Mouse (Mus musculus) ES-E14 (cell line): ENCODE results near the gene Gm765. TPM values are rescaled to one million over a fixed set of nuclear protein-coding genes. Genes with fewer than 3 reads are reported as not detected.

Experiments used
- DNase-seq: peaks from one replicate; pipeline ENCODE4 v3.0.0-alpha.2; 2013; ENCODE audit warnings: low read depth, low spot score
- H3K27ac ChIP-seq: 2 replicates; pipeline ENCODE4 v1.5.1; 2012; ENCODE audit warnings: low read depth, mild to moderate bottlenecking, low read length, moderate library complexity, mixed read lengths; ENCODE audit not compliant: poor library complexity, insufficient read depth, severe bottlenecking
- H3K36me3 ChIP-seq: 2 replicates; pipeline ENCODE4 v1.6.1; 2012; ENCODE audit warnings: mild to moderate bottlenecking, low read length, moderate library complexity, mixed read lengths; ENCODE audit not compliant: control insufficient read depth, poor library complexity, insufficient read depth, severe bottlenecking
- H3K4me1 ChIP-seq, 2 experiments: fragments of 150-350 bp in 1 of 2; sonication (generic) in 1 of 2; 2 replicates each; pipeline ENCODE4 v1.6.1; 2012; ENCODE audit warnings: low read length in 2 of 2, mild to moderate bottlenecking in 1 of 2, mixed read lengths in 1 of 2; ENCODE audit not compliant: control insufficient read depth in 2 of 2, insufficient read depth in 2 of 2, poor library complexity in 1 of 2
- H3K4me3 ChIP-seq, 2 experiments: fragments of 150-350 bp in 1 of 2; sonication (generic) in 1 of 2; 2 replicates each; pipeline ENCODE4 v1.5.1; 2012; ENCODE audit warnings: low read length in 2 of 2, low read depth in 1 of 2, mild to moderate bottlenecking in 1 of 2, mixed read lengths in 1 of 2; ENCODE audit not compliant: insufficient read depth in 1 of 2, poor library complexity in 1 of 2, severe bottlenecking in 1 of 2
- H3K9ac ChIP-seq: 2 replicates; pipeline ENCODE4 v1.6.1; 2012; ENCODE audit warnings: low read depth, mild to moderate bottlenecking, low read length, mixed read lengths; ENCODE audit not compliant: poor library complexity, insufficient read depth, severe bottlenecking
- H3K9me3 ChIP-seq: fragments of 150-350 bp; sonication (generic); 2 replicates; pipeline ENCODE4 v1.6.1; 2012; ENCODE audit warnings: low read depth, mild to moderate bottlenecking, low read length; ENCODE audit not compliant: control insufficient read depth, insufficient read depth
- CHD2 ChIP-seq: IDR thresholded peaks from 2 replicates; pipeline ENCODE4 v1.6.1; 2014; ENCODE audit warnings: mild to moderate bottlenecking, low read depth, low read length, inconsistent platforms
- HCFC1 ChIP-seq: IDR thresholded peaks from 2 replicates; pipeline ENCODE4 v1.6.1; 2012; ENCODE audit warnings: low read length, inconsistent platforms, borderline replicate concordance; ENCODE audit not compliant: insufficient read depth
- MAFK ChIP-seq: IDR thresholded peaks from 2 replicates; pipeline ENCODE4 v1.6.1; 2014; ENCODE audit warnings: mild to moderate bottlenecking, low read depth, low read length, inconsistent platforms; ENCODE audit not compliant: insufficient read depth
- ZC3H11A ChIP-seq: IDR thresholded peaks from 2 replicates; pipeline ENCODE4 v1.6.1; 2012; ENCODE audit warnings: low read depth, mild to moderate bottlenecking, inconsistent platforms, low read length, borderline replicate concordance
- ZNF384 ChIP-seq: IDR thresholded peaks from 2 replicates; pipeline ENCODE4 v1.6.1; 2012; ENCODE audit warnings: low read depth, low read length, inconsistent platforms
- in situ Hi-C, 2 experiments: fragments of 600-800 bp; cut with MboI; formaldehyde crosslinking; loops; one replicate each; pipeline ENCODE4 v1.15.1; 2025; ENCODE audit warnings: low sequenced_read_pairs in 2 of 2, inconsistent platforms in 1 of 2; ENCODE audit not compliant: unreplicated experiment in 2 of 2
- total RNA-seq: library from RNA; depleted of rRNA; stranded (reverse); fragments of 300-350 nt; gene quantifications from 2 replicates; pipeline ENCODE4 v1.2.3, GENCODE M21; 2012

The Gm765 gene
- total RNA-seq, 1 experiment = not detected

DNA sequence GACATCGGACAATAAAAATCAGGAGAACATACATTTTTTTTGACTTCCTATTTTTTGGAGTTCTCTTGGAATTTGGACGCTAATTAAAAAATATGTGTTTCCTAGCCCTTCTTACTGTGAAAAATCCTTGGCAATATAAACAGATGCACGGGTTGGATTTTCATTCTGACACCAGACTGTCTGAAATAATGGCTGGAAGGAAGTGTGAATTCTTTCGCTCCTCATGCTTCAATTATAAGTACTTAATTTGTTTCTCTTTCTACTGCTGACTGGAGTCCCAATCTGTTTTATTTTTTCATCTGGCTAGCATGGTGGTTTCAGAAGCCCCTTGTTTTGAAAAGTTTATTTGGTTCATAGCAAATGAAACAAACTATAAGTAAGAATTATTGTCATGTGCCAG lies 59.8 kb downstream of the Gm765 start:
- Histone ChIP-seq H3K36me3 (no peaks in the 10 kb centered on the region), H3K4me1 (no peaks in the 10 kb centered on the region), H3K27ac (no peak overlapping the region), H3K9ac (no peak overlapping the region), H3K9me3 (no peaks in the 10 kb centered on the region), H3K4me3 (no peak overlapping the region)
- no peak for DNase-seq
- TF ChIP-seq CHD2 = no peak
- in situ Hi-C loops = no loop called here

GRCm38 (mm10) chr6:98271553-98271952 lies 71.0 kb downstream of the Gm765 start:
- Histone ChIP-seq H3K9me3 (no peaks in the 10 kb centered on the region), H3K27ac (no peak overlapping the region), H3K4me1 (no peaks in the 10 kb centered on the region), H3K4me3 (no peak overlapping the region), H3K9ac (no peak overlapping the region), H3K36me3 (no peaks in the 10 kb centered on the region)
- peak; percentile 96 for TF ChIP-seq ZC3H11A
- no peak for TF ChIP-seq CHD2
- in situ Hi-C loops = no loop called here
- peak; percentile 58 for DNase-seq

DNA sequence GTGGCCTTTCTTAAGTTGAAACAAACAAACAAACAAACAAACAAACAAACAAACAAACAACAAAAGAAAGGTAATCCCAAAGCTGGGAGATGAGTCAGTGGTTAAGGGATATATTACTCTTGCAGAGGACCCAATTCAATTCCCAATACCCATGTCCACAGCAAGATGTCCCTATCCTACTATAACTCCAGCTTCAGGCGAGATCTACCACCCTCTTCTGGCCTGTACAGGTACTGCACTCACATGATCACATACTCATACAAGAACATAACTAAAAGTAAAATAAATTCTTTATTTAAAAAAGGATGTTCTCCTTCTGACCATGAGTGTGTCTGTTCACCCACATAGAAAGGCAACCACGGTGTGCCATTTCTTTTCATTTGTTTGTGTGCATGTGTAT lies 79.6 kb downstream of the Gm765 start:
- no peak overlapping the region for H3K27ac ChIP-seq
- H3K9ac ChIP-seq = no peak overlapping the region
- no peaks in the 10 kb centered on the region for H3K36me3 ChIP-seq
- no peaks in the 10 kb centered on the region for H3K9me3 ChIP-seq
- no peak for TF ChIP-seq CHD2
- no peak for TF ChIP-seq ZNF384
- peak; percentile 62; the same call in 1 of the 2 replicates for TF ChIP-seq ZC3H11A
- in situ Hi-C loops = no loop called here
- no peak overlapping the region for H3K4me3 ChIP-seq
- H3K4me1 ChIP-seq = no peaks in the 10 kb centered on the region
- DNase-seq = peak; percentile 9

DNA sequence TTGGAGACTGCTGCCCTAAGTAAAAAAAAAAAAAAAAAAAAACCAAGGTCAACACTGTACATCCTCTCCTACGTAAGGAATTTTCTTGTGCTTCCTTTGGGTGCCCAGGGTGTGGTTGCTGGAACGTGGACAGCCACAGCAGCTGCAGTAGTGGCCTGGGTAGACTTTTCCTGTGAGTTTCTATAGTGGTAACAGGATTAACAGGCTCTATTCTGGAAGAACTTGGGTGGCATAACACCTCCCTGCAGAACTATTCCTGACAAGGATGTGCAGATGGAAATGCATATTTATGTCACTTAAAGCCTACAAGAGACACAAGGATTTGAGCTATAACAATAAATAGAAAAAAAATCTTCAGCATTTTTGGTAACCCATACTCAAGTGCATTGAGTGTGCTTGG lies 83.5 kb downstream of the Gm765 start:
- H3K36me3 ChIP-seq = no peaks in the 10 kb centered on the region
- no peak overlapping the region for H3K4me3 ChIP-seq
- H3K27ac ChIP-seq = no peak overlapping the region
- in situ Hi-C loops = no loop called here
- H3K9me3 ChIP-seq = no peaks in the 10 kb centered on the region
- H3K4me1 ChIP-seq = no peaks in the 10 kb centered on the region
- H3K9ac ChIP-seq = no peak overlapping the region
- no peak for DNase-seq
- TF ChIP-seq ZC3H11A (no peak), ZNF384 (no peak), MAFK (no peak), CHD2 (no peak), HCFC1 (no peak)

DNA sequence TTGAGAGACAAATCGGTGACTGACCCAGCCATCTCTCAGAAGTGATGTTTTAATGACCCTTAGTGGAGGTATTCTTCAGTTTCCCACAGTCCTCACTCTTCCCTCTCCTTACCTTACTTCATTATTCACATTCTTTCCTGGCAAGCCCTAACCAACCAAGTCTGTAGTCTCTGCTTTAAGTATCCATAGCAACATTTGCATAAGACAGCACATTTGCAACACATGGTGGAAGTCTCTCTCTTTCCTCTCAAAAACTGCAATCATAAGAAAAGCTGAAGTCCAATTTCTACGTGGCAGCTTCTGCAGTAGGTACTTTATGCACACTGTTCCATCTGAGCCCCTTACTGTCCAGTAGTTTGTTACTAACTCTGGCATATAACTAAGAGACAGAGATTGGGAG lies 96.1 kb downstream of the Gm765 start:
- H3K4me3 ChIP-seq = no peak overlapping the region
- H3K9ac ChIP-seq = no peak overlapping the region
- TF ChIP-seq ZNF384 = no peak
- TF ChIP-seq ZC3H11A = no peak
- TF ChIP-seq MAFK = no peak
- TF ChIP-seq HCFC1 = no peak
- no peak for TF ChIP-seq CHD2
- DNase-seq = no peak
- peak overlapping the region; percentile 19; the same call in 1 of the 2 replicates for H3K27ac ChIP-seq
- no peaks in the 10 kb centered on the region for H3K4me1 ChIP-seq
- no peaks in the 10 kb centered on the region for H3K36me3 ChIP-seq
- H3K9me3 ChIP-seq = no peaks in the 10 kb centered on the region
- in situ Hi-C loops = no loop called here
